25 mouse cellular contexts compared by ENCODE assay signal in genomic region chr13:118565219-118565833, GRCm38 (mm10).
"Had no signal": no experiment of that assay in that cellular context is flagged by ENCODE, and none has a peak within 500 bp of the region (broad histone marks: within the 10 kb centered on the region; RNA-seq: fewer than 3 reads in every experiment).

No protein-coding gene starts in this region.

- H3K4me3 ChIP-seq: gastrocnemius, adult 2 months; heart, embryonic 10.5 days; heart, embryonic 12.5 days; hindbrain, embryonic 10.5 days; hindbrain, embryonic 12.5 days; intestine, embryonic 15.5 days; layer of hippocampus, adult 2 months; left cerebral cortex, adult 2 months; limb, embryonic 10.5 days; limb, embryonic 12.5 days had no signal

- H3K27ac ChIP-seq: gastrocnemius, adult 2 months; heart, embryonic 10.5 days; hindbrain, embryonic 10.5 days; hindbrain, embryonic 12.5 days; hindbrain, embryonic 14.5 days; intestine, embryonic 15.5 days; layer of hippocampus, adult 2 months; left cerebral cortex, adult 2 months; limb, embryonic 10.5 days; limb, embryonic 12.5 days had no signal

- H3K4me2 ChIP-seq: heart, embryonic 12.5 days; hindbrain, embryonic 12.5 days; hindbrain, embryonic 14.5 days; intestine, embryonic 15.5 days; limb, embryonic 12.5 days had no signal

- ATAC-seq: hindbrain, embryonic 16.5 days; inflammation-experienced regulatory T-cells, adult 6 months; intestine, embryonic 15.5 days; intestine, postnatal 0 days had no signal

- H3K9me3 ChIP-seq: heart, embryonic 10.5 days; heart, embryonic 12.5 days; hindbrain, embryonic 10.5 days; hindbrain, embryonic 12.5 days; intestine, embryonic 15.5 days; limb, embryonic 10.5 days; limb, embryonic 12.5 days had no signal

- H3K27me3 ChIP-seq: heart, embryonic 12.5 days; hindbrain, embryonic 12.5 days; intestine, embryonic 15.5 days; limb, embryonic 12.5 days had no signal

- H3K9ac ChIP-seq: heart, embryonic 12.5 days; hindbrain, embryonic 12.5 days; hindbrain, embryonic 14.5 days; intestine, embryonic 15.5 days; limb, embryonic 12.5 days had no signal

- H3K4me1 ChIP-seq: heart, embryonic 10.5 days; heart, embryonic 12.5 days; hindbrain, embryonic 10.5 days; hindbrain, embryonic 12.5 days; intestine, embryonic 15.5 days; limb, embryonic 10.5 days; limb, embryonic 12.5 days had no signal

- H3K36me3 ChIP-seq: heart, embryonic 10.5 days; heart, embryonic 12.5 days; hindbrain, embryonic 10.5 days; hindbrain, embryonic 12.5 days; intestine, embryonic 15.5 days; limb, embryonic 10.5 days; limb, embryonic 12.5 days had no signal

- DNase-seq: gastrocnemius, adult 2 months; gastrocnemius, postnatal 10 days; gastrocnemius, postnatal 25 days; heart, adult 18-20 months; heart, postnatal 10 days; heart, postnatal 4 days; kidney, adult 18-20 months; kidney, adult 8-10 months; kidney, postnatal 10 days; kidney, postnatal 25 days; kidney, postnatal 4 days; liver had no signal
